Mouse (Mus musculus) heart, embryonic 10.5 days (tissue): ENCODE data around the gene Mxi1. TPM values are rescaled to one million over a fixed set of nuclear protein-coding genes. Genes with fewer than 3 reads are reported as not detected.

Experiments
- DNase-seq: peaks from one replicate; pipeline ENCODE4 v3.0.0-alpha.2; 2017; ENCODE audit warnings: low spot score
- H3K27ac ChIP-seq: fragments of 300-500 bp; sonication (generic); 2 replicates; pipeline ENCODE4 v1.5.1; 2016; ENCODE audit warnings: mild to moderate bottlenecking
- H3K27me3 ChIP-seq: fragments of 300-500 bp; sonication (generic); 2 replicates; pipeline ENCODE4 v1.6.1; 2016; ENCODE audit warnings: mild to moderate bottlenecking; ENCODE audit not compliant: poor library complexity, insufficient read depth, severe bottlenecking
- H3K36me3 ChIP-seq: fragments of 300-500 bp; sonication (generic); 2 replicates; pipeline ENCODE4 v1.6.1; 2016; ENCODE audit warnings: mild to moderate bottlenecking, moderate library complexity
- H3K4me1 ChIP-seq: fragments of 300-500 bp; sonication (generic); 2 replicates; pipeline ENCODE4 v1.6.1; 2016; ENCODE audit warnings: mild to moderate bottlenecking
- H3K4me3 ChIP-seq: fragments of 300-500 bp; sonication (generic); 2 replicates; pipeline ENCODE4 v1.5.1; 2016; ENCODE audit warnings: mild to moderate bottlenecking, moderate library complexity
- H3K9me3 ChIP-seq: fragments of 300-500 bp; sonication (generic); 2 replicates; pipeline ENCODE4 v1.6.1; 2016; ENCODE audit warnings: mild to moderate bottlenecking, moderate library complexity
- WGBS: fragments of 180-500 bp; shearing (Covaris S2); methylation state at CpG from one replicate; pipeline ENCODE4 v1.1.7; 2016; 5-methylcytosine and 5-hydroxymethylcytosine counted together
- polyA plus RNA-seq: library from polyadenylated mRNA; unstranded; fragments of >200 nt; fragmentation: Nextera tagmentation; extraction: Ambion mirVana; gene quantifications from 2 replicates; pipeline ENCODE4 v1.2.1, GENCODE M21; 2016

Gene Mxi1
- polyA plus RNA-seq, 1 experiment from 2014 or later, result 28.7 TPM

- no peak for DNase-seq
- Histone ChIP-seq H3K27me3 (no peaks in the 10 kb centered on the region), H3K36me3 (no peaks in the 10 kb centered on the region), H3K9me3 (no peaks in the 10 kb centered on the region), H3K4me1 (peaks cover 10% of the 10 kb centered on the region; the same call in 1 of the 2 replicates), H3K27ac (no peak overlapping the region), H3K4me3 (no peak overlapping the region)
- WGBS, result 52% methylated on average over 6 of the region's 6 CpGs
Observed at GRCm38 (mm10) chr19:53307219-53307618, 3.1 kb upstream of the Mxi1 start.

GRCm38 (mm10) chr19:53309631-53310030 lies 687 bp upstream of the Mxi1 start:
- 19% methylated on average over 4 of the region's 4 CpGs for WGBS
- 0 out of 2 replicates have a peak overlapping the region, but pooled peaks have one; percentile 98 for H3K4me3 ChIP-seq
- peaks cover 15% of the 10 kb centered on the region for H3K4me1 ChIP-seq
- no peak for DNase-seq
- H3K27me3 ChIP-seq, result no peaks in the 10 kb centered on the region
- no peak overlapping the region for H3K27ac ChIP-seq
- H3K36me3 ChIP-seq, result no peaks in the 10 kb centered on the region
- H3K9me3 ChIP-seq, result no peaks in the 10 kb centered on the region

GRCm38 (mm10) chr19:53310771-53311523 lies 629 bp downstream of the Mxi1 start:
- H3K4me3 ChIP-seq, result peak overlapping the region; percentile 98
- H3K9me3 ChIP-seq, result no peaks in the 10 kb centered on the region
- H3K36me3 ChIP-seq, result no peaks in the 10 kb centered on the region
- WGBS, result 1% methylated on average over 47 of the region's 48 CpGs
- H3K27me3 ChIP-seq, result no peaks in the 10 kb centered on the region
- peak overlapping the region; percentile 96 for H3K27ac ChIP-seq
- peaks cover 26% of the 10 kb centered on the region for H3K4me1 ChIP-seq
- DNase-seq, result peak; percentile 82

GRCm38 (mm10) chr19:53311524-53312335 lies 1.4 kb downstream of the Mxi1 start:
- H3K27ac ChIP-seq, result peak overlapping the region; percentile 96
- under 1% methylated on average over 35 of the region's 37 CpGs for WGBS
- peaks cover 24% of the 10 kb centered on the region for H3K4me1 ChIP-seq
- H3K36me3 ChIP-seq, result no peaks in the 10 kb centered on the region
- H3K27me3 ChIP-seq, result no peaks in the 10 kb centered on the region
- DNase-seq, result no peak
- peak overlapping the region; percentile 98 for H3K4me3 ChIP-seq
- H3K9me3 ChIP-seq, result no peaks in the 10 kb centered on the region

DNA sequence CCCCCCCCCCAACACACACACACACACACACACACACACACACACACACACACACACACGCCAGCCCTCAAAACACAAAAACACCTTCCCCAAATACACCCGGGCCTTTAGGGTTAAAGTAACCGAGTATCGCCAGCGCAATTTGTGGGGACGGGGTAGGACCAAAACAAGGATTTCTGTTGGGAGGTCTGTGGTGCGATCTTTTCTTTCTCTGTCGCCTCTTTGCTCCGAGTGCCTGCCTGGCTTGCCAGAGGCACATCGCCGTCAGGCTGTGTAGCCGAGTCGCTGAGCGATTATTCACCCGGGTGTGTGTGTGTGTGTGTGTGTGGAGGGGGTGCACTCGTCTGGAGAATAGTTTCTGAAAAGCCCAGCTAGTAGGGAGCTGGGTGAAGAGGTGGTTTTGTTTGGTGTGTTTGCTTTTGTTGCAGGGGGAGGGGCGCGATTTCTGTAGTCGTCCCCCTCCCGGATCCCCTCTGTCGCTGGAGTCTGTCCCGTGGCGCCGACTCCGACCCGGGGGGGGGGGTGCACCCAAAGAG lies 2.1 kb downstream of the Mxi1 start:
- under 1% methylated on average over 26 of the region's 26 CpGs for WGBS
- peak; percentile 85 for DNase-seq

DNA sequence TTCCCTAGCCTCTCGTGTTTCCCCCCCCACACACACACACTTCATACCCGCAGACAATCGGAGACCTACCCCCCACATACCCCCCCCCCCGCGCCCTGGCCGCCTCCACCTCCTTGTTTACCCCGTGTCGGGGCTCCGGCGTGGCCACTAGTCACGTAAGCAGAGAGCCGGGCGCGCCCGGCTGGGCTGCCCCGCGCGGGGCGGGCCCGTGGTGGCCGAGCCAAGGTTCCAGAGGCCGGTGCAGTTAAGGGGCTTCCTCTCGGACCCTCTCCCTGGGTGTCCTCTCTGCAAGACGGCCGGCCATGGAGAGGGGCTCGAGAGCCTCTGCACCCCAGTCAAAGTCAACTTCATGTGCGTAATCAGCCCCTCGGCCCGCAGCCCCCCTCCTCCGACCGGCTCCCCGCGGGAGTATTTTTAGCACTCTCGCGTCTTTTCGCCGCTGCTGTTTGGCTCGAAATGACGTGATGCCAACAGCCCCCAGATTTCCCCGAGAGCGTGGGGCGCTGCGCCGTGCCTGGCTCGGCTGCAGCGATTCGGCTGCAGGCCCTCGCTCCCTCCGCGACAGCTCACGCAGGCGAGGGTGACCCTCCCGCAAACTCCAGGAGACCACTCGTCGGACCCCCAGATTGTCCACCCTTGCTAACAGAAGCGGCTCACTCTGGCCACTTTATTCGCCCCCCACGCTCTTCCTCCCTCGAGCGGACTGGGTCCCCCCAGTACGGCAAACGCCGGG lies 2.8 kb downstream of the Mxi1 start:
- Histone ChIP-seq H3K36me3 (no peaks in the 10 kb centered on the region), H3K27ac (peak overlapping the region; percentile 96), H3K4me3 (peak overlapping the region; percentile 98), H3K9me3 (no peaks in the 10 kb centered on the region), H3K4me1 (peaks cover 25% of the 10 kb centered on the region), H3K27me3 (no peaks in the 10 kb centered on the region)
- WGBS, result under 1% methylated on average over 63 of the region's 63 CpGs
- DNase-seq, result peak; percentile 92

More for the DNA sequence above, 2.1 kb downstream of the Mxi1 start:
- H3K27ac ChIP-seq, result peak overlapping the region; percentile 96
- H3K27me3 ChIP-seq, result no peaks in the 10 kb centered on the region
- peak overlapping the region; percentile 98 for H3K4me3 ChIP-seq
- H3K4me1 ChIP-seq, result peaks cover 24% of the 10 kb centered on the region
- H3K9me3 ChIP-seq, result no peaks in the 10 kb centered on the region
- H3K36me3 ChIP-seq, result no peaks in the 10 kb centered on the region

- under 1% methylated on average over 52 of the region's 52 CpGs for WGBS
- DNase-seq, result peak; percentile 100
- H3K36me3 ChIP-seq, result no peaks in the 10 kb centered on the region
Observed at GRCm38 (mm10) chr19:53313684-53314443, 3.5 kb downstream of the Mxi1 start.

GRCm38 (mm10) chr19:53314530-53315208 lies 4.4 kb downstream of the Mxi1 start:
- Histone ChIP-seq H3K4me3 (peak overlapping the region; percentile 98), H3K27me3 (no peaks in the 10 kb centered on the region), H3K27ac (peak overlapping the region; percentile 96), H3K4me1 (peaks cover 31% of the 10 kb centered on the region), H3K36me3 (no peaks in the 10 kb centered on the region), H3K9me3 (no peaks in the 10 kb centered on the region)
- WGBS, result 50% methylated on average over 16 of the region's 16 CpGs
- no peak for DNase-seq

More at GRCm38 (mm10) chr19:53313684-53314443, 3.5 kb downstream of the Mxi1 start:
- no peaks in the 10 kb centered on the region for H3K9me3 ChIP-seq
- peak overlapping the region; percentile 96 for H3K27ac ChIP-seq
- no peaks in the 10 kb centered on the region for H3K27me3 ChIP-seq
- H3K4me1 ChIP-seq, result peaks cover 32% of the 10 kb centered on the region
- H3K4me3 ChIP-seq, result peak overlapping the region; percentile 98

DNA sequence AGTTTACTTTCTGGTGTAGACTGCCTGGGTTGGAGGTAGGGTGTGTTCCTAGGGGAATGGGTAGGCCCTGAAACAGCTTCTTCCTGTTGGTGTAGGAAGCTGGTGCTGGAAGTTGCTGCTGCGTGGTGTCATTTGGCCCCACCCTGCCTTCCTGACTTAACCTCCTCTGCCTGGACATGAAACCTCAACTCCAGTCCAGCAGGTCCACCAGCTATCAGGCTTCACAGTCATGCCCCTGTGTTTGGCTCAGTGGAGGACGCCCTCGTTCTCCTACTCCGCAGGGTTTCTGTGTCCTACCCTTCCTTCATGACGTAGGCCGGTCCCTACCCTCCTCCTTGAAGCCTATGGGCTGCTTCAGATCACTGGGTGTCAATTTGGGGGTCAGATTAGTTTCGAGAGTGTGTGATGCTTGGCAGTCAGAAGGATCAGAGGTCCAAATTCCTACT lies 4.9 kb downstream of the Mxi1 start:
- 77% methylated on average over 7 of the region's 7 CpGs for WGBS
- no peak for DNase-seq
- Histone ChIP-seq H3K4me3 (no peak overlapping the region), H3K4me1 (peaks cover 26% of the 10 kb centered on the region), H3K36me3 (no peaks in the 10 kb centered on the region), H3K27ac (0 out of 2 replicates have a peak overlapping the region, but pooled peaks have one; percentile 96), H3K27me3 (no peaks in the 10 kb centered on the region), H3K9me3 (no peaks in the 10 kb centered on the region)

DNA sequence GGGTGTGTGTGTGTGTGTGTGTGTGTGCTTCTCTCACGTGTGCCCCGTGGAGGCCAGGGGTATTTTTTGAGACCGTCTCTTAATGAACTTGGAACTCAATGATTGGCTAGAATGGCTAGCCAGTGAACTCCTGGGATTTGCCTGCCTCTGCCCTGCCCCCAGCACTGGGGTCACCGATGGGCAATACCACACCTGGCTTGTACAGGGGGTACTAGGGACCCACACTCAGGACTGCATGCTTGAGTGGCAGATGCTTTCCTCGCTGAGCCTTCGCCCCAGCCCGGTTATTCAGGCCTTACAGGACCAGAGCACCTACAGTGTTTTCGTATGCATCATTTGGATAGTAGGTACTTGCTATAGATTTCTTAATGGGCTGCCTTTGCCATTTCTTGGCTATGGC lies 5.8 kb downstream of the Mxi1 start:
- no peak overlapping the region for H3K4me3 ChIP-seq
- H3K4me1 ChIP-seq, result peaks cover 32% of the 10 kb centered on the region
- no peaks in the 10 kb centered on the region for H3K9me3 ChIP-seq
- H3K27ac ChIP-seq, result no peak overlapping the region
- DNase-seq, result no peak
- H3K27me3 ChIP-seq, result no peaks in the 10 kb centered on the region
- no peaks in the 10 kb centered on the region for H3K36me3 ChIP-seq
- 82% methylated on average over 8 of the region's 8 CpGs for WGBS

- WGBS, result 83% methylated on average over 6 of the region's 6 CpGs
Observed at GRCm38 (mm10) chr19:53316963-53317362, 6.6 kb downstream of the Mxi1 start.

More at GRCm38 (mm10) chr19:53316963-53317362, 6.6 kb downstream of the Mxi1 start:
- Histone ChIP-seq H3K9me3 (no peaks in the 10 kb centered on the region), H3K27ac (no peak overlapping the region), H3K4me1 (peaks cover 35% of the 10 kb centered on the region), H3K36me3 (no peaks in the 10 kb centered on the region), H3K4me3 (no peak overlapping the region), H3K27me3 (no peaks in the 10 kb centered on the region)
- DNase-seq, result no peak
